Mouse (Mus musculus): ENCODE measurements at regions not wholly inside any gene's neighbourhood (a gene's known extent, or its start where the extent isn't known, plus 50 kb on each side); places are given as distances from the start of the nearest gene placed in this dataset.

GRCm38 (mm10) chr10:83963779-83964643 is 241.3 kb downstream of the 1500009L16Rik start:
- no peak for DNase-seq (ENCODE audit: low read depth)

GRCm38 (mm10) chr10:83964838-83965237 is 242.2 kb downstream of the 1500009L16Rik start:
- DNase-seq (ENCODE audit: low read depth): no peak

- no peak for DNase-seq (ENCODE audit: low read depth)
Observed at GRCm38 (mm10) chr10:83970501-83970900, 247.8 kb downstream of the 1500009L16Rik start.

- DNase-seq (ENCODE audit: low read depth): no peak
Observed at GRCm38 (mm10) chr10:83974548-83974947, 251.9 kb downstream of the 1500009L16Rik start.

GRCm38 (mm10) chr10:83976548-83976947 is 253.9 kb downstream of the 1500009L16Rik start:
- DNase-seq (ENCODE audit: low read depth): no peak

- peak; percentile 7 for DNase-seq (ENCODE audit: low read depth)
Observed at GRCm38 (mm10) chr10:83979930-83980329, 257.3 kb downstream of the 1500009L16Rik start.

- no peak for DNase-seq (ENCODE audit: low read depth)
Observed at GRCm38 (mm10) chr10:83984697-83985415, 262.2 kb downstream of the 1500009L16Rik start.

GRCm38 (mm10) chr10:83992577-83993305 is 270.1 kb downstream of the 1500009L16Rik start:
- no peak for DNase-seq (ENCODE audit: low read depth)

- no peak for DNase-seq (ENCODE audit: low read depth)
Observed at GRCm38 (mm10) chr10:83995026-83995600, 272.4 kb downstream of the 1500009L16Rik start.

- no peak for DNase-seq (ENCODE audit: low read depth)
Observed at GRCm38 (mm10) chr10:83995913-83996312, 273.2 kb downstream of the 1500009L16Rik start.

- peak; percentile 35 for DNase-seq (ENCODE audit: low read depth)
Observed at GRCm38 (mm10) chr10:83996489-83996888, 273.8 kb downstream of the 1500009L16Rik start.

- no peak for DNase-seq (ENCODE audit: low read depth)
Observed at GRCm38 (mm10) chr10:84000436-84001208, 278.0 kb downstream of the 1500009L16Rik start.

- DNase-seq (ENCODE audit: low read depth): no peak
Observed at GRCm38 (mm10) chr10:84002744-84003143, 280.1 kb downstream of the 1500009L16Rik start.

- no peak for DNase-seq (ENCODE audit: low read depth)
Observed at GRCm38 (mm10) chr10:84003601-84004149, 281.0 kb downstream of the 1500009L16Rik start.

- no peak for DNase-seq (ENCODE audit: low read depth)
Observed at GRCm38 (mm10) chr10:84008923-84009322, 286.3 kb downstream of the 1500009L16Rik start.

- DNase-seq (ENCODE audit: low read depth): peak; percentile 51
Observed at GRCm38 (mm10) chr10:84019381-84019780, 296.7 kb downstream of the 1500009L16Rik start.

- peak; percentile 54 for DNase-seq (ENCODE audit: low read depth)
Observed at GRCm38 (mm10) chr10:84020023-84020620, 297.5 kb downstream of the 1500009L16Rik start.

GRCm38 (mm10) chr10:84021167-84022120 is 298.8 kb downstream of the 1500009L16Rik start:
- DNase-seq (ENCODE audit: low read depth): no peak

GRCm38 (mm10) chr10:84024294-84024693 is 301.6 kb downstream of the 1500009L16Rik start:
- no peak for DNase-seq (ENCODE audit: low read depth)
